Mouse (Mus musculus) urinary bladder, adult 18-20 months (tissue): ENCODE results near the gene Cd276.
A peak's percentile ranks its signal among the peaks of the same experiment; 100 is the strongest.

ENCODE experiments used
- DNase-seq, 2 experiments: peaks; one replicate each; pipeline ENCODE4 v3.0.0; 2022; ENCODE audit warnings: low spot score in 2 of 2, mixed read lengths in 2 of 2

Cd276 gene

DNA sequence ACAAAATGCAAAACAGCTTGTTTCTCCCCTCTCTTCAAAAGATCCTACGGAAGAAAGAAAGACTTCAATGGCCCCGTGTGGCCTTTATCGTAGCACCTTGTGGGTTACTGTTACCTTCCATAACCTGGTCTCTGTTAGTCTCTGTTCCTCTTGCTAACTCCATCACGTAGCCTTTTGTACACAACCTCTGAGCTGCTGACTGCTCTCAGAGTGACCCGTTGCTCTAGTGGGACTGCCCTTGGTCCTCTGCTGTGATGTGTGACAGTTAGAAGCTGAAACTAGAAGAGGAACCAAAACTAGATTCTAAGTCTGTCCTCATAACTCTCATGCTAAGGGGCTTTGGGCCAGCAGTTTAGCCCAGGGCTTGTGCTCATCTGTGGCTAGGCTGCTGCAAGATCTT is 44.8 kb downstream of the Cd276 start:
- no peak for DNase-seq

- no peak for DNase-seq
These were observed 47.8 kb downstream of the Cd276 start for GRCm38 (mm10) chr9:58507216-58508005.

DNA sequence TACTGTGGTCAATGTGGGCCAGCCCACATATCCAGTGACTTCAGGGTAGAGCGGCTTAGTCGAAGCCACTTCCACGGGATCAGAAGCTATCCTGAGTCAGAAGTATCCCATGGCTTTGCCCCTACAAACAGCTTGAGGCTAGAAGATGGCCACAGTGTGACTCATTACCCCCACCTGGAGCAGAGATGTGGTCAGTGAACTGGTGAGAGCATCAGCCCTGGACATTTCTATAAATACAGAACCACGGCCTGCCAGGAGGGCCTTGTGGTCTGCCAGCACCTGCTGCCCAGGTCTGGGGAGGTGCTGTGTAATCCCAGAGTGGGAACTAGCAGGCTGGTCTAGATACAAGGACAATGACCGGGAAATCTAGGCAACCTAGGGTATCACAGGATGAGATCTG is 54.3 kb downstream of the Cd276 start:
- DNase-seq = no peak

DNA sequence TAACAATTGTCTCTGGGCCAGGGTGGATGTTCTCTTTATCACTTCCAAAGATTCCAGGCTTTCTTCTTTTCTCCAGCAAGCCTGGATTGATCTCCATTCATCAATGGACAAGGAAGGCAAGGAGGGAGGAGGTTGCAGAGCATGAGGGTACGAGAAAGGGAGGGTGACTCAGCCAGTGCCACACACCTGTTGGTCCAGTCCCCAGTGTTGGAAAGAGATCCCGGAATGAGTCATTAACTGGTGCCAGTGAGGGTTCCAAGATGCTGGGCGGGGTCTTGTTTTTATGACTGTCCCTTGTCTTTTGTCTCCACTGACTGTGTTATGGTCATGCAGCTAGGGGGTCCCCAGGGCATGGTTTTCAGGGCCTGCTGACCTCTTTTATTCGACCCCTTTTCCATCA is 57.3 kb downstream of the Cd276 start:
- no peak for DNase-seq

GRCm38 (mm10) chr9:58496470-58497182 is 58.6 kb downstream of the Cd276 start:
- no peak for DNase-seq

- DNase-seq = no peak
These were observed 60.2 kb downstream of the Cd276 start for GRCm38 (mm10) chr9:58495035-58495434.

GRCm38 (mm10) chr9:58490391-58490790 is 64.8 kb downstream of the Cd276 start:
- no peak for DNase-seq

DNA sequence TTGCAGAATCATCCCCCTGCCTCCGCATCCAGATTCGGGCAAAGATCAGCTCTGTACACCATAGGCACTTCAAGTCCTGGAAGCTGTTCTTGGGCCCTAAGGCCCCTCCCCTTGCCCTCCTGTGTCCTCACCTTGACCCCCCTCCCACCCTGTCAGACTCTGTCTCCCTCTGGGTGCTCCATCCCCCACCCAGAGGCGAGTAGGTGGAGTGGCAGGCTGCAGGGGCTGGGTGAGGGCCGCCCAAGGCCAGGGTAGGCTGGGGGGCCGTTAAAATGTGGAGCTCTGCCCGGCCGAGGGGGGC is 65.4 kb downstream of the Cd276 start:
- no peak for DNase-seq

GRCm38 (mm10) chr9:58489133-58489864 is 65.9 kb downstream of the Cd276 start:
- no peak for DNase-seq

- DNase-seq = peak; percentile 18 to 65
These were observed 67.1 kb downstream of the Cd276 start, which contains the start of gene Insyn1 for GRCm38 (mm10) chr9:58487851-58488801. Insyn1 (plus strand) TSS chr9:58488603.

GRCm38 (mm10) chr9:58487076-58487475 is 68.2 kb downstream of the Cd276 start:
- DNase-seq = no peak
